Mouse (Mus musculus) CD4-positive helper T cell, adult 2 months (primary cell): ENCODE results near the gene Canx.

Source experiments
- DNase-seq: peaks from one replicate; pipeline ENCODE4 v3.0.0-alpha.2; 2012; ENCODE audit warnings: low read depth, missing footprints, low spot score

The Canx gene

DNA sequence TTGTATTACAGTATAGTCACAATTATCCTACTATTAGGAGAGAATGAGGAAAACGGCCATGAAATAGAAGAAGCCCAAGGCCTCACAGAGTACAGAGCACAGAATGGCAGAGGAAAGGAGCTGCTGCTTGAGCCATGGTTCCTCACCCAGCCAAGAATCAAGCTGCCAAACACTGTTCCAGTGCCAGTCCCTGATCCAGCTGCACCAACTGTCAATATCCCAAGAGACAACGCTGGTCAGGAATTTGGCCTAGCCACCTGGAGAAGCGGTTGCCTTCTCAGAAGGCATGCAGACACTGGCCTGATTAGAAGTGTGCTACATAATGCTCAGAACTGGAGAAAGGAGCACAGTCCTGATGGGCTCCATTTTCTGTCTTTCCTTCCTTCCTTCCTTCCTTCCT is 7.7 kb upstream of the Canx start:
- DNase-seq = no peak

DNA sequence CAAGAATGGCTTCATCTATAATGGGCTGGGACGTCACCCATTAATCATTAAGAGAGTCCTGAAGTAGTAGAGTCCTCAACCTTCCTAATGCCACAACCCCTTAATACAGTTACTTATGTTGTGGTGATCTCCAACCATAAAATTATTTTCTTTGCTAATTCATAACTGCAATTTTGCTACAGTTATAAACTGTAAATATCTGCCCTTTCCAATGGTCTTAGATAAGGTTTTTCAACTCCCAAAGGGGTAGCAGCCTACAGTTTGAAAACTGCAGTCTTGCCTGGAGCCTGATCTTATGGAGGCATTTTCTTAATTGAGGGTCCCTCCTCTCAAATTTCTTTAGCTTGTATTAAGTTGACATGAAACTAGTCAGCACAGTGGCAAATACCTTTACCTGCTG is 3.9 kb upstream of the Canx start:
- no peak for DNase-seq

DNA sequence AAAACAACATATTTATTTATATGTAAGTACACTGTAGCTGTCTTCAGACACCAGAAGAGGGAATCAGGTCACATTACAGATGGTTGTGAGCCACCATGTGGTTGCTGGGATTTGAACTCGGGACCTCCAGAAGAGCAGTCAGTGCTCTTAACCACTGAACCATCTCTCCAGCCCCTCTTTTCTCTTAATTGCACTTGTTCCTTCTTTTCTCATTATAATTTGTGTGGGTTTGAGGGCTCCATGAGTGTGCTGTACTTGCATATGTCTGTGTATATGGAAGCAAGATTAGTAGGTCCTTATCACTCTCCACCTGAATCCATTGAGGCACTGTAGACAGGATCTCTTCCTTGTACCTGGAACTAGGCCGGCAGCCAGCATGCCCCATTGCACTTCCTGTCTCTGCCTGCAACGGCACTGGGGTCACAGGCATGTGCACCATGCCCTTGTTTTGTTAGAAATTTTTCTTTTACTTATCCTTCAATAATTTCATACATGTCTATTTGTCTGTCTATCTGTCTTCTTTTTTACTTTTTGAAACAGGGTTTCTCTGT is 2.7 kb upstream of the Canx start:
- DNase-seq = no peak

DNA sequence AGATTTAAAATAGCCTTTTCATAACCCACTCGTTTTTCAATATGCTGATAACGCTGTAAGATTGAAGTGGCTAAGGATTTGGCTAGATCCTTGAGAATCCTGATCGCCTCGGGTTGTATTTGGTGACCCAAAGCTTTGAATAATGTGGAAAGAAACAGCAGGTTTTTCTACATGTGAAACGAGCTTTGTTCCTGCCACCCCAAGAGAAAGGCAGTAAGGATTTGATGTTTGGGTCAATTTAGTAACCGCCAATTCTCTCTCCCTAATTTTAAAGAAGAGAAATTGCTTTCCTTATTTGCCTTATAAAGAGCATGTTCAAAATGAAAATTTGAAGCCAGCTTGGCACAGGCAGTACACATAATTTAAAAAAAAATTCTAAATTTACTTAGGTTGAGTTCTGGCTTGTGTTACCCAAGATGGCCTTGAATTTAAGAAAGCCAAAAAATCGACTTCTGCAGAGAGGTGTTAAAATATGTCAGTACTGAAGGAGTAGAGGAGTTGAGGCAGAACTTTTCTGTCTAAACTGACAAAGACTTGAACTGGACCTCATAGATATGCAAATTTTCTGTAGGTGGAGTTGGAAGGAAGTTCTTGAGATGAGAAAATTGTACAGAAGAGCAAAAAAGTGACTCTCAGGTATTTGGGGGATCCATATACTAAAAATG is 961 bp upstream of the Canx start:
- no peak for DNase-seq

DNA sequence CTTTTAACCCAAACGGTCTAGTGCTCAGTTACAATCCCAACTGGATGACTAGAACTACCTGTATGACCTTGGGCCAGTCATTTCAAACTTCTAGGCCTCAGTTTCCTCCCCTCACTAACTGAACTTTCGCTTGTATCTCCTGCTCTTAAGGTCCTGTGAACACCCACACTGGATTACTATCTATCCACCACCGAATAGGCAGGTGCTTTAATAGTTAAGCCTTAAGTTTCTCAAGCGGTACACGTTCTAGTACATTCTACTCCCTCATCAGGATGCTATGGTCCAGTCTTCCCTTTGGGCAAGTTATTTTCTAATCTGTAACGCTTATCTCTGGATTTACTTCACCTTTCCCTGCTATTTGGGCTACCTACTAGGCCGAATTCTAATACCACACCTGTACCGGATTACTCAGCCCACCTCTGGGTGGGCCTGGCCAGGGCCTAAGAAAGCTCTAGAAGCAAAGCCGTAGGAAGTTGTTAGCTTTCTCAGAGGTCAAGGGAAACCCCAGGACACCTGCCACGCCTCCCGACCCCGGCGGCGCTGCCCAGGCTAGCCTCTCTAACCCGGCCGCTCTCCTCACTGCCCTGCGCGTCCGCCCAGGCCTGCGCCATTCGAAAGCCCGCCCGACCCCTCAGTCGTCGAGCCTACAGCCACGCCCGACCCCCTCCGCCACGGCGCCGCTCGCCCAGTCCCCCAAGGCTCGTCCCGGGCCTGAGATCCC is 562 bp downstream of the Canx start:
- DNase-seq = peak; percentile 28

DNA sequence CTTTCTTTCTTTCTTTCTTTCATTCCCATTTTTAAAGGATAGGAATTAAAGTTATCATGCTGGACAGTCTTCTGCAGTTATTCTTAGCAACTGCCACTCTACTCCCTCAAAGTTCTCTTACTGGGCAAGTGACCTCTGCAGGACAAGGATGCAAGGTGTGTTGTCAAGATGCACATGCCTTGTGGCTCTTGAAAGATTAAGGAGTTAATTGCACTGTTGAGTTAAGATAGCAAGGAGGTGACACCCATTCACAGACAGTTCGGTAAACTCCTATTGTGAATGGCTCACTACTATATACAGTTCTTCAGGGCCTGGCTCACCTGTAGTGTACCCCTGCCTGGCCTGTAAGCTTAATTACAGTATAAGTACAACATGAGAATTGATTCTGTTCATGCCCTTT is 1.6 kb downstream of the Canx start:
- no peak for DNase-seq

DNA sequence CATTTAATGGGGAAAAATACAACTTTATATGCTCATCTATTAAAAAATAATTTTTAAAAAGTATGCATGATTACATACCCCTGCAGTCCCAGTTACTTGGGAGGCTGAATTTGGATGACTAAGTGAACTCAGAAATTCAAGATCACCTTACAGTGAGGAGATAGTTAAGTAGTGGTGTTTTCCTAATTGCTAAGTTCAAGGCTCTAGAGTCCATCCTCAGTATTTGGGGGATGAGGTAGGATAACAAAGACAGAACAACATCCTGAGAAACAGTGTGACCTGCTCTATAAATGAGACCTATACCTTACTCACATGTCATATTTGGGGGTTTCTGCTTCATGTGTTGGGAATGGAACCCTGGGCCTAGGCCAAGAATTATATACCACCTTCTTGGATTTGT is 3.1 kb downstream of the Canx start:
- no peak for DNase-seq

DNA sequence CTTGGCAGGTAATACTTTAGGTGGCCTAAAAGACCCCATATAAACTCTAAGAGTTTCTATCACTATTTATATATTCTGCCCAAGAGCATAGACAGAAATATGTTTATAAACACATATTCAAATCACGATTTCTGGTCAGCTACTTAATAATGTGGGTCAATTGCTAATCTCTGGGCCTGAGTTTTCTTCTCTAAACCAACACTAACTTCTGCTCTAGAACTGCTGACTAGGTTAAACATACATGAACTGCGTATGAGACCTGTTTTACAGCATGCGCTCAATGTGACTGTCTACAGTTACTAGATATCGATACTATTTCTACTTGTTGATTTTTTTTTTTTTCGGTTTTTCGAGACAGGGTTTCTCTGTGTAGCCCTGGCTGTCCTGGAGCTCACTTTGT is 4.2 kb downstream of the Canx start:
- DNase-seq = no peak

DNA sequence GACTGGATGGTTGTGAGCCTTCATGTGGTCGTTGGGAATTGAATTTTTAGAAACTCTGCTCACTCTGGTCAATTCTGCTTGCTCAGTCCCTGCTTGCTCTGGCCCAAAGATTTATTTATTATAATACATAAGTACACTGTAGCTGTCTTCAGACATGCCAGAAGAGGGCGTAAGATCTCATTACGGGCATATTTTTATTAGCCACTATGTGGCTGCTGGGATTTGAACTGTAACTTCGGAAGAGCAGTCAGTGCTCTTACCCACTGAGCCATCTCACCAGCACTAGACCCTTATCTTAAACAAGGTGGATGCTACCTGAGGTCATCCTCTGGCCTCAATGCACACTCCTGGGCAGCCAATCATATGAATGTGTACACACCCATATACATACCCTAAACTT is 6.1 kb downstream of the Canx start:
- DNase-seq = peak; percentile 9

DNA sequence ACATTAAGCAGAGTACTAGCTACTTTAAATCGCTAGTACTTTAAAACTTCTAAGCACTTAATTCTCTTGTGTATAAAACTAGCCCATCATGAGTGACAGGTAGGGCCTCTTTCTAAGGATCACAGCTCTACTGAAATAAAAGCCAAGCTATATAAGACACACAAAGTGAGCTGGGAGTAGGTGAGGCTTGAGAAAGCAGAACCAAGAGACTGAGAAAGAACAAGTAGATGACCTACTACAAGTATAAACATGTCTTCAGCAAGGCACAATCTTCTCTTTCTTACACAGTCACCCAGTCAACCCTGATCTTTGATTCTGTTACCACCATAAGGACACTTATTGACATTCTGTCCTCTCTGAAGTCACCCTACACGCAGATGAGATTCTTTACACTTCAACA is 12.7 kb downstream of the Canx start:
- no peak for DNase-seq

DNA sequence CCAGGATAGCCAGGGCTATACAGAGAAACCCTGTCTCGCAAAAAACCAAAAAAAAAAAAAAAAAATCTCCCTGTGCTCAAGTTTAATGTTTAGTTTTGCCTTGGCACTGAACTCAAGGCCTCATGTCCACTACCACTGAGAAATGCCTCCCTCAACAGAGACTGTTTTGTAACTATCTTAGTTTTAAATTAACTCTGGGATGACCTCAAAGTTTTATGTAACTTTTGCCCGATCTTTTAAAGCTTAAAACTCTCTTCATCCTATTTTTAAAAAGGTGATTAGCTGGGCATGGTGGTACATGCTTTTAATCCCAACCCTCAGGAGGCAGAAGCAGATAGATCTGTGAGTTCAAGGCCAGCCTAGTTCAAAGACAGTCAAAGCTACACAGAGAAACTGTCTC is 22.1 kb downstream of the Canx start:
- no peak for DNase-seq

DNA sequence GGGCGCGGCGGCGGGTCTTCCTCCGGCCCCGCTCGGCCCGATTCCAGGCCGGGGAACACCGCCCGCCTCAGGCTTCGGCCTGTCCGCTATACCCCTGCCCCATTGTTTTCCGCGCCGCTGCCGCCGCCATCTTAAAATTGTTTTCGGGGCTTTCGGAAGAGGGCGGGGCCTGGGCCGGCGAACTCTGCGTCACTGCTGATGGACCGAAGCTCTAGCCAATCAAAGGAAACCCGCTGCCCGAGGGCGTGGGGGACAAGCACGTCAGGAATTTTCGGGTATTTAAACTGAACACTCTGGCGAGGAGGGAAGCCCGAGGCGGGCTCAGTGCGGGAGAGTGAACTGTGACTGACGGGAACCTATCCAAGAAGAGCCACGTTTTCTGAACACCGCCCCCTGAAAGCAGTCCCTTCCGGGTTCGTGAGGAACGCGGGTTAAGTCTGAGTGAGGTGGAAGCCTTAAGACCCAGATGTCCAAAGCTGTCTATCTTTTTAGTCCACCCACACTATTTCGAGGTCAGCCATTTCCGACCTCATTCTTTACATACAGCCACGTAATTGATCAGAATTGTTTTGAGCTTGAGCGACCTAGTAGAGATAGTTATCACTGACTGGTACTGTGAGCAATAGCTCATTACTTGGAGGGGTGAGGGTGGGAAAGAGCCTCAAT is 33.1 kb downstream of the Canx start, which contains the start of gene Maml1:
Gene Maml1, minus strand, starts transcription at position 122 of the 666 bp plus-strand sequence.
- DNase-seq = peak; percentile 98

DNA sequence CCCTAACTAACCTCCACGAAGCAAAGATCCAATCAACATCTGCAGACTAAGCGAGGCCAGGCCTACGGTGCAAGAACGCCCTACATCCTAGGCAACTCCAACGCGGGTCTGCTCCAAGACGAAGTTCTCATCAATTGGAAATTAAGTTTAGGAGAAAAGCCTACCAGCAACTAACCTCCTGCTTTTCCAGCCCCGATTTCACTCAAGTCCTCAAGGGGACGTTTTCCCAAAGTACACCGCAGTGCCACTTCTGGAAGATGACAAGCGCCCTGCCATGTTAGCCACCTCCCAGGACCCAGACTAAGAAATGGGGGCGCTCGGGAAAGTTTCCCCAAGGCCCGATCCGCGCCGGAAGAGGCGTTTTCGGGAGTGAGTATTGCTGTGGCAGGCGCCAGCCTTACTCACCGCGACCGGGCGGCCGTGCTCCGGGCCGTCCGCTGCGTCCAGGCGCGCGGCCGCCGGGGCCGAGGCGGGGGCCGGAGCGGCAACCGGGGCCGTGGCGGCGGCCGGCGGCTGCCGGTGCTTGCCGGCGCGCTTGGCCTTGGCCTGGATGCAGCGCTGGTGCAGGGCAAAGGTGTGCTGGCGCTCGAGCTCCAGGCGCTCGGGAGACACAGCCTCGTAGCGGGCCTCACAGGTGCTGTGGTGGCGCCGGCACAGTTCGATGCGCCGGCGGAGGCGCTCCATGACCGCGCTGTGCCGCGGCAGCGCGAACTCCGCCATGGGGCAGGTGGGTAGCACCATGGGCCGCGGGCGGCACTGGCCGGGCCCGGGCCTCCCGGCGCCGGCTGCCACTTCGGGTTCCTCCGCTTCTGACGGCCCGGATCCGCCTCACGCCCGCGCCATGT is 33.9 kb downstream of the Canx start:
- peak; percentile 58 for DNase-seq

DNA sequence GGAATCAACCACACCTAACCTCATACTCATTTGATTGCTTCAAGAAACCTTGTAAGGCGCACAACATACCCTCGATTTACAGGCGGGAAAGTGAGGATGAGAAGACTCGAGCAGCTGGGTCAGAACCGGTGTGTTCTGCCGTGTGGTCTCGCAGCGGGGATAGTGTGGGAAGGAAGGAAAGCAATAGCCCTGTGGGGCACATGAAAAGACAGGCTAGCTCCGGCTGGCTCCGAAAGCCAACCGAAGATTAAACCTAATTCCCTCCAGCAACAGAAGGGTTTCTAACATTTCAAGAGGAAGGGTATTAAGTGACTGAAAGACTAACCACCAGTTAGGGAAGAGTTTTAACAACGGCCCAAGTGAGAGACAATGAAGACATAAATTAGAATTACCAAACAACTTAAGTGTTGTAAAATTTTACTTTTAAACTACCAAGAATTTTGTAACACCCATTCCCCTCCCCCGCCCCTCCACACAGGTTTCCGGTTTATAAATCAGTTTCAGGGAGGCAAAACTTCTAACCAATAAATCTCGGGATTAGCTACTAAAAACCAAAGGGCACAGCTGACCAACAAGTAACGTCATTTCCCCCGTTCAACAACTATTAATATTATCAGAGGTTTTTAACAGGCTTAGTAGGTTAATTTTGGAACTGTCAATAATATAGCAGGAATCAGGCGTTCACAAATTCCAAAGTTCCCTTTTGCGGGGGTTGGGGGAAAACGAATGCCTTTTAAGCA is 34.8 kb downstream of the Canx start:
- DNase-seq = peak; percentile 31

DNA sequence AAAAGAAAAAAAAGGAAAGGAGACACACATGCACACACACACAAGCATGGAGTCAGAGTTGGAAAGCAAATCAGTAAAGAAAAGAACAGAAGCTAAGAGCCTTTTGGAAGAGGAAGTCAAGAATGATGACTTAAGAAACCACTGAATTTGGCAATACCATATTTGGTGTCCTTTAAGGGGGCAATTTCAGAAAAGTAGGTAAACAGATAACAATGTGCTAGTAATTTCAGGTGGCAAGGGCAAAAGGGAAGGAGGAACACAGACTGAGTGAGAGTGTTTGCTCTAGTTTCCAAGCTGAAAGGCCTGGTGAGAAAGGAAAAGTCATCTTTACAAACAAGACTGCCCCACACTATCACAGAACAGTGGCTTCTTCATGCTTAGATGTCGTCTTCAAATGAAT is 39.0 kb downstream of the Canx start:
- no peak for DNase-seq

DNA sequence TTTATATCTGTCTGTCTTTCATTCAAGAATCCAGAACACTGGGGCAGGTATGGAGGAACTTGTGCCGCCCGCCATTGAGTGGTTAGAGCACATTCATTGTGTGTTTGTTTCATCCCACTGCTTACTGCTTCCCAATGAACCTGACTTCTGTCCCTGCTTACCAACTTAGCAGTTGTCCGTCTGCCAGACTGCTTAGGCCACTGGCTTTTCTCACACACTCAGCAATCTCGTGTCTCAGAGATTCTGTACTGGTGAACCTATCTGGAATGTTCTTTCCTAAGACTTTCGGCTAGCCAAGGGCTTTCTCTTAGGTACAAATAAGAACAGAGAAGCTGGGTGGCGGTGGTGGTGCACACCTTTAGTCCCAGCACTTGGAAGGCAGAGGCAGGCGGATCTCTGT is 39.8 kb downstream of the Canx start:
- no peak for DNase-seq

DNA sequence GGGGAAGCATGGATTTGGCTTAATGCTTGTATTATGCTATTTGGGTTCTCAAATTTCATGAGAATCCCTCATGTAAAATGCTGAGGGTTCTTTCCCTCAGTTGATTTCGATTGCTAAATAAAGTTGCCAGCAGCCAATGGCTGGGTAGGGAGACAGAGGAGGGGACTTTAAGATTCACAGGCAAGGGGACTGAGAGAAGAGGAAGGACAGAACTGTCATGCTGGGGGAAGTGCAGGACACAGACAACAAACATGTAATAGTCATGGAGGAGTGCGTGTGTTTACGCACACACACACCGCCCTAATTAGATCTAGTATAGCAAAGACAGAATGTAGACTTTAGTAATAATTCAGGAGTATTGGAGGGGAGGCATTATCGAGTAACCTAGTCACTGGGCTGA is 40.2 kb downstream of the Canx start:
- DNase-seq = no peak

DNA sequence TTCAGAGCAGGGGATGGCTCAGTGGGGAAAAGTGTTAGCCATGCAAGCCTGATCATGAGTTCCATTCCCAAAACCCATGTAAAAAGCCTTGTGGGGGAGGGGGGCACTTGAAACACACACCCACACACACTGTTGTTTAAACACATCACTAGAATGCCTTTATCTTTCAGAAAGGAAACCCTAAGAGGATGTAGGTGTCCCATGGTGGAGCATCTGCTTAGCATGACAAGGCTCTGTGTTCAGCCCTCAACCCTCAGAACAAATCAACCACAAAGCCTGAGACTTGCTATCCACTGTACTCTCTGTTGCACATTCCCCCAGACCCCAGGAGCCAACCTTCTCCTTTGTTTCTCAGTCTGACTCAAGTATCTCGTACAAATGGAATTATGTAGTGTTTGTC is 45.4 kb downstream of the Canx start:
- DNase-seq = peak; percentile 37

DNA sequence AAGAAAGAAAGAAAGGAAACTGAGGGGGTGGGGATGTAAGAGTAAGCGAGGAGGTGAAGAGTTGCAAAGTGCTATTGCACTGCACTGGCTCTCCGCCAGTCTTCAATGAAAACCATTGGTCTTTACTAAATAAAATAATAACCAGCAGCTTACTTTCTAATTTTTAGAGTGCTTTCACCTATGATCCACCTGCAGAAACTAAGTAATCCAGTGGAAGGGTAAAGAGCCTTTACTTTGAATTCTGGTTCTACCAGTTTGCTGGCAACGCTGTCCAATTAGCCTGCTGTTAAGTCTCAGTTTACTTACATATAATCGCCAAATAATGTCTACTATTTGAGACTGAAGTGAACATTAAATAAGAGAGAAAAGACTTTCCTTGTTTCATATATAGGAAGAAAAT is 46.5 kb downstream of the Canx start:
- DNase-seq = no peak

DNA sequence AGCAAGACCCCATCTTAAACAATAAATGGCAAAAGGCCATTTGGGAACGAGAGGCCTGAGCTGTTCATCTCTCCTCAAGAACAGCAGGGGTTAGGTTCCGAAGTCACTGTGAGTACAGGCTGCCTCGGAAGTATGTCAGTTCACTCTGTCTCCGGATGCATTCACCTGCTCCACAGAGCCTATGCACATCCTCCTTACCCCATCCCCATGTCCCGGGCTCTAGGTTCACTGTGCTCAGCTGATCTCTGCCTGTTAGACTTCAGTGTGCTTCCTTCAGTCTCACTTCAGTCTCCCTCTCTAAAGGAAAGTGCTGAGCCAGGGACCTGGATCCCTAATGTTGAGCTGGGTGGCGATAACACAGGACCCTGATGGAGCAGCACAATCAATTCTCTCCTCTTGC is 47.8 kb downstream of the Canx start:
- no peak for DNase-seq

DNA sequence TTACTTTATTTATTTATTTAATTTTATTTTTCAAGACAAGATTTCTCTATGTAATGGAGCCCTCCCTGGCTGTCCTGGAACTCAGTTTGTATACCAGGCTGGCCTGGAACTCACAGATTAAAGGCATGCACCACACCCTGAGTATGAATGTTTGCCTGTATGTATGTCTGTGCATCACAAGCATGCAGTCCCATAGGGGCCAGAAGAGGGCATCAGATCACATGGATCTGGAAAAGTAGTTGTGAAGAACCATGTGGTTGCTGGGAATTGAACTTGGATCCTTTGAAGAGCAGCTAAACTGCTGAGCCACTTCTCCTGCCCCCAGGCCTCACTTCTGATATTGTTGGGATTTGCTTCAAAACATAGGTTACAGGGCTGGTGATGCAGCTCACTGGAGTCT is 48.4 kb downstream of the Canx start:
- no peak for DNase-seq
